Mouse (Mus musculus) heart, postnatal 0 days (tissue): ENCODE results near the gene Atxn7l3b.

ENCODE experiments used
- CTCF ChIP-seq: IDR thresholded peaks from 2 replicates; pipeline ENCODE4 v1.5.1; 2016; ENCODE audit warnings: antibody characterized with exemption, control low read depth, low read depth
- EP300 ChIP-seq: IDR thresholded peaks from 2 replicates; pipeline ENCODE4 v1.6.1; 2016; ENCODE audit warnings: antibody characterized with exemption, low read depth

DNA sequence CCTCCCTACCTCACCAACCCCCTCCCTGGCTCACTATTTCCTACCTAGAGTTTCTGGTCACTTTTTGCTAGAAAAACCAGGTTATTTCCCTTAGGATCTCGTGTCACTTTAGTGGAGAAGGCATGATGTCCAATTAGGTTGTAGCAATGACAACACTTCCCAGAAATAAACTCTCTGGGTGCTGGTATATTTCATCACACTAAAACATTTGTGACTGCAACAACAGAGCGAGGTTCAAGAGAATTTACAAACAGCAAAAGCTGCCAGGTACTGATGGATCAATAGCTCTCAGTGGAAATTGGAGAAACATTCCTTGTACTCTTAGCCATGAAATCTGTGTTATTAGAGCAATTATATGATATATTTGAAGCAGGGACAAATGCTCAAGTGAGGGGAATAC lies 25.3 kb upstream of the Atxn7l3b start:
- TF ChIP-seq CTCF (no peak), EP300 (no peak)
